ENCODE assay signal across 8 mouse cellular contexts in the genomic region with DNA sequence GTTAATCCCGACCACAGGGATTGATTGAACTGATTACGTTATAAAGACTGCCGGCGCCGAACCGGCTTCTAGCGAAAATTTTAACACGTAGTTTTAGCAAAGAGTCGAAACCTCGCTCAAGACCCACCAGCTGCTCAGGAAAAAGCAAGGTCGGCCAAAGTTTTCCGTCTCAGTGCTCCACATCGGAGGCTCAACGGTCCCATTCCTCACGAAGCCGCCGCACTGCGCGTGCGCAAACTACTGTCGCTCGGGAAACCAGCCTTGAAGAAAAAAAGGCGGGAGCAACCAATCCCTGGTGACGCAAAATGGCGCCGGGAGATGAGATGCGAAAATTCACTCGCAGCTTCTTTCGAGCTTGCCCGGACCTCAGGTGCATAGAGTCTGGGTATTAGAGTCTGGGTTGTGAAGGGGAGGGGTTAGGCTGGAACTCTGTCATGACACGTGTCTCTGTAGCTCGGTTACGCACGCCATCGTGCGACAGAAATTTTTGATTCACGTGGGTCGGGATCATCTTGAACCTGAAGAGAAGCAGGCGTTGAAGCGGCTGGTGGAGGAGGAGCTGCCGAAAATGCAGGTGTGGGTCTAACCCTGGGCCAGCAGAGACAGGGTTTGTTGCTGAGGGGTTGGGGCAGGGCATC. TPM values are rescaled to one million over a fixed set of nuclear protein-coding genes. Genes with fewer than 3 reads are reported as not detected.
A peak's percentile ranks its signal among the peaks of the same experiment; 100 is the strongest.
DNase-seq lines count a peak whose midpoint lies in the region; ATAC-seq and TF ChIP-seq lines count a peak whose summit lies in the region.

A gene (minus strand): TSS at position 231 of the 638 bp plus-strand sequence.

- under 1% methylated on average over 41 of the region's 41 CpGs for WGBS in hindbrain, embryonic 10.5 days
- WGBS in lung, postnatal 0 days, result under 1% methylated on average over 41 of the region's 41 CpGs

- peak within 1 kb of the TSS; percentile 44 for H3K9ac ChIP-seq in lung, postnatal 0 days (replicated peaks; ENCODE audit: low read depth)

- H3K4me3 ChIP-seq in hindbrain, embryonic 10.5 days, result peak within 1 kb of the TSS; percentile 68
- peak within 1 kb of the TSS; percentile 61 for H3K4me3 ChIP-seq in lung, postnatal 0 days (ENCODE audit: low read depth, low read length)

- DNase-seq in MEL-GATA-1-ER (ENCODE audit: extremely low read depth, low read depth), result peak; percentile 83
- DNase-seq in cerebellum, adult 8-10 months, result peak; percentile 94
- peak; percentile 95 for DNase-seq in hindbrain, embryonic 10.5 days (ENCODE audit: low spot score)
- peak; percentile 93 for DNase-seq in layer of hippocampus, adult 9-11 months
- DNase-seq in lung, postnatal 0 days (ENCODE audit: low spot score), result peak; percentile 96
- DNase-seq in ovary, postnatal 14 days (ENCODE audit: low spot score), result peak; percentile 91
- DNase-seq in thymus, postnatal 14 days, result peak; percentile 93

- no peaks in the 10 kb centered on the region for H3K9me3 ChIP-seq in hindbrain, embryonic 10.5 days
- no peaks in the 10 kb centered on the region for H3K9me3 ChIP-seq in lung, postnatal 0 days (ENCODE audit: low read length)

- peak within 1 kb of the TSS; percentile 95 for H3K27ac ChIP-seq in hindbrain, embryonic 10.5 days
- H3K27ac ChIP-seq in lung, postnatal 0 days (ENCODE audit: low read length), result peak within 1 kb of the TSS; percentile 66; the same call in 1 of the 2 replicates

- TF ChIP-seq CTCF in lung, postnatal 0 days (IDR thresholded peaks at IDR 0.05), result peak; percentile 17; the same call in 1 of the 2 replicates

- peak within 1 kb of the TSS; percentile 71 for H3K4me2 ChIP-seq in lung, postnatal 0 days (replicated peaks; ENCODE audit: low read depth, low read length)

- ATAC-seq in frontal cortex, adult (ENCODE audit: low TSS enrichment), result peak; percentile 73
- peak; percentile 84 for ATAC-seq in lung, postnatal 0 days

- TF ChIP-seq EP300 in lung, postnatal 0 days (IDR thresholded peaks at IDR 0.05), result no peak

- peaks cover 77% of the 10 kb centered on the region for H3K36me3 ChIP-seq in hindbrain, embryonic 10.5 days
- peaks cover 24% of the 10 kb centered on the region for H3K36me3 ChIP-seq in lung, postnatal 0 days (ENCODE audit: insufficient read depth, low read length)

- peaks cover 39% of the 10 kb centered on the region for H3K4me1 ChIP-seq in hindbrain, embryonic 10.5 days (replicated peaks)
- peaks cover 6% of the 10 kb centered on the region; the same call in 1 of the 2 replicates for H3K4me1 ChIP-seq in lung, postnatal 0 days (ENCODE audit: insufficient read depth, low read depth, low read length)

- H3K27me3 ChIP-seq in hindbrain, embryonic 10.5 days (ENCODE audit: insufficient read depth, poor library complexity, severe bottlenecking), result no peaks in the 10 kb centered on the region
- H3K27me3 ChIP-seq in lung, postnatal 0 days (replicated peaks; ENCODE audit: insufficient read depth, low read length), result no peaks in the 10 kb centered on the region

RNA-seq across cellular contexts. Expression of the gene that starts here (rescaled TPM):
- 102 and 105 TPM in 2 replicates for polyA plus RNA-seq in hindbrain, embryonic 10.5 days (2016; fragmentation: Nextera tagmentation; extraction: Ambion mirVana)
- 52.2 and 54.7 TPM in 2 replicates for polyA plus RNA-seq in lung, postnatal 0 days (2015; fragmentation: Nextera tagmentation; extraction: Ambion mirVana)

Comparison
In these comparisons a context has a peak if more than half of its experiments do, and no peak if none do; other contexts are left out.
1. Peak in every context shown above with its lines: DNase-seq, ATAC-seq, H3K4me3 ChIP-seq and H3K27ac ChIP-seq.